Mouse (Mus musculus): ENCODE results near the gene Olfr854. TPM values are rescaled to one million over a fixed set of nuclear protein-coding genes. Genes with fewer than 3 reads are reported as not detected.

Olfr854 gene
- not detected for total RNA-seq (2022)

DNA sequence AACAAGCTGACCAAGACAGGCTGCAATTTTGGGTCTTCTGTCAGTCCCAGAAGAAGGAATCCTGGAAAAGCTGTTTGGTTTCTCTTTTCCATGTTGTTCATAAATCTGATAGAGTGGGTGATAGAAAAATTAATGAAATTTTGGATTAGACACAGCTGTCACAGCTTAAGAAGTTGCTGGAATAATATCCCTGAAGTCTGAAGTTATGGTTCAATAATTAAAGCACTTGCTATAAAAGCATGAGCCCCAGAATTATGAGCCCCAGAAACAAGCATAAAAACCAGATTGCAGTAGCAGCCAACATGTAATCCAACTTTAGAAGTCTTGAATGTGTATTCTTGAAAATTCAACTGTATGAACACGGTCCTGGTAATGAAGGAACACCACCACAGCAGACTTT lies at the start of gene Olfr854:
TSS of gene Olfr854 (minus strand) at position 101 of the 400 bp plus-strand sequence.
- DNase-seq: no peak

DNA sequence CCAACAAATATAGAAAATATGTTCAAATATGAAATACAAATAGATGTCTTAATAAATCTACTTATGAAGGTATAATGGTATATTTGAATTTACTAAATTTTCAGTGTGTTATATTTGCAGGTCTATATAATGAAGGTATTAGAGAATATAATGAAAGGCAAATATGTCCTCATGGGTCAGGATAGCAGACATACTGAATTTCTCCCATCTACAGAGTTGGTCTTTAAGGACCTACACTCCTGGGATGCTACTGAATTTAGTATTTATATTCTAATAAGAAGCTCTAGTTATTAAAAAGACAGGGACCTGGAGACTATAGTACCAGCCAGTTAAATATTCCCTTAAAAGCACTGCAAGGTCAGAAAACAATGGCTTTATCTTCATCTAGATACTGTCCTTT lies 15.1 kb upstream of the Olfr854 start, which contains the start of gene Olfr855:
TSS of gene Olfr855 (plus strand) at position 301 of the 400 bp plus-strand sequence.
- no peak for DNase-seq

DNA sequence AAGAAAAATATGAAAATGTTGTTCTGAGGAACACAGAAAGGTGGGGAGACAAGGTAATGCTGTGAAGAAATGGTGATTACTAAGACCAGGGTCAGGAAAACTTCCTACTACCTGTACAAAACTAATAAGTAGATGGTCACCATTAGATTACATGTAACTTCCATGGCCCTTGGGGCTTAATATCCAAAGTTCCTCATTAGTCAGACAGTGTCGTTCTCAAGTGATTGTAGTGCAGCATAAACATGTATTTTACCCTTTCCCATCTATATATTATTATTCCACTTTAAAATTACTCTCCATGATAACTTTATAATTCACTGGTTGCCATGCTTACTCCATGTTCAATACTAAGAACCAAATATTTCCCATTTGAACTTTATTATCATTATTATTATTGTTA lies 26.2 kb downstream of the Olfr854 start, which contains the start of gene Olfr853:
TSS of gene Olfr853 (minus strand) at position 101 of the 400 bp plus-strand sequence.
- no peak for DNase-seq

Other genes starting within 250 kb of the Olfr854 start
- not detected for gene Olfr845, start 230.9 kb downstream of the Olfr854 start, total RNA-seq (2022)
- not detected for gene Olfr846, start 203.4 kb downstream of the Olfr854 start, total RNA-seq (2022)
- gene Olfr847, start 188.7 kb downstream of the Olfr854 start, total RNA-seq (2022): not detected
- not detected for gene Olfr849, start 127.1 kb downstream of the Olfr854 start, total RNA-seq (2022)
- gene Olfr850, start 89.1 kb downstream of the Olfr854 start, total RNA-seq (2022): not detected
- gene Olfr851, start 74.1 kb downstream of the Olfr854 start, total RNA-seq (2022): not detected
- gene Olfr853, start 26.3 kb downstream of the Olfr854 start, total RNA-seq (2022): not detected
- gene Olfr855, start 15.2 kb upstream of the Olfr854 start, total RNA-seq (2022): not detected
- 10 to 100 TPM; 23.0 to 33.8 (median 26.1) TPM for gene Zfp317, start 54.7 kb upstream of the Olfr854 start, total RNA-seq (2022)
- gene Olfr857, start 142.1 kb upstream of the Olfr854 start, total RNA-seq (2022): under 1 TPM in 1 of 4 experiments, not detected in 3; 0.17 TPM
- not detected for gene Olfr58, start 212.9 kb upstream of the Olfr854 start, total RNA-seq (2022)
- gene Olfr859, start 237.5 kb upstream of the Olfr854 start, total RNA-seq (2022): not detected